Mouse (Mus musculus): ENCODE data around the gene Fxyd1. TPM values are rescaled to one million over a fixed set of nuclear protein-coding genes. Genes with fewer than 3 reads are reported as not detected.

Gene Fxyd1
- polyA plus RNA-seq, 1 experiment from 2014 or later, result 167 TPM

GRCm38 (mm10) chr7:31041662-31042315 is 15.2 kb downstream of the Fxyd1 start:
- DNase-seq (ENCODE audit: low spot score), result no peak
- Histone ChIP-seq H3K4me1 (peaks cover 14% of the 10 kb centered on the region), H3K27ac (peak overlapping the region; percentile 73), H3K4me3 (peak overlapping the region; percentile 53), H3K27me3 (ENCODE audit: insufficient read depth, poor library complexity, severe bottlenecking) (peaks cover 59% of the 10 kb centered on the region), H3K36me3 (no peaks in the 10 kb centered on the region), H3K9me3 (no peaks in the 10 kb centered on the region)
- 6% methylated on average over 28 of the region's 28 CpGs for WGBS

GRCm38 (mm10) chr7:31041023-31041407 is 16.0 kb downstream of the Fxyd1 start:
- H3K9me3 ChIP-seq, result no peaks in the 10 kb centered on the region
- H3K27me3 ChIP-seq (ENCODE audit: insufficient read depth, poor library complexity, severe bottlenecking), result peaks cover 58% of the 10 kb centered on the region
- peak overlapping the region; percentile 53; the same call in 1 of the 2 replicates for H3K4me3 ChIP-seq
- H3K36me3 ChIP-seq, result no peaks in the 10 kb centered on the region
- 31% methylated on average over 8 of the region's 8 CpGs for WGBS
- H3K27ac ChIP-seq, result no peak overlapping the region
- DNase-seq (ENCODE audit: low spot score), result no peak
- peaks cover 14% of the 10 kb centered on the region for H3K4me1 ChIP-seq

- 74% methylated on average over 12 of the region's 12 CpGs for WGBS
- no peak overlapping the region for H3K4me3 ChIP-seq
- no peaks in the 10 kb centered on the region for H3K36me3 ChIP-seq
- DNase-seq (ENCODE audit: low spot score), result no peak
- no peaks in the 10 kb centered on the region for H3K9me3 ChIP-seq
- H3K27me3 ChIP-seq (ENCODE audit: insufficient read depth, poor library complexity, severe bottlenecking), result peaks cover 56% of the 10 kb centered on the region
- no peak overlapping the region for H3K27ac ChIP-seq
- H3K4me1 ChIP-seq, result peaks cover 14% of the 10 kb centered on the region
These were observed 16.5 kb downstream of the Fxyd1 start for GRCm38 (mm10) chr7:31040281-31041022.

- Histone ChIP-seq H3K9me3 (no peaks in the 10 kb centered on the region), H3K4me3 (no peak overlapping the region)
- WGBS, result 78% methylated on average over 4 of the region's 4 CpGs
These were observed 18.0 kb downstream of the Fxyd1 start for GRCm38 (mm10) chr7:31039011-31039410.

GRCm38 (mm10) chr7:31037675-31038074 is 19.3 kb downstream of the Fxyd1 start:
- Histone ChIP-seq H3K4me1 (peaks cover 12% of the 10 kb centered on the region), H3K9me3 (no peaks in the 10 kb centered on the region), H3K4me3 (no peak overlapping the region), H3K27me3 (ENCODE audit: insufficient read depth, poor library complexity, severe bottlenecking) (peaks cover 28% of the 10 kb centered on the region), H3K27ac (no peak overlapping the region), H3K36me3 (no peaks in the 10 kb centered on the region)
- DNase-seq (ENCODE audit: low spot score), result no peak
- WGBS, result 80% methylated on average over 2 of the region's 2 CpGs

More at GRCm38 (mm10) chr7:31039011-31039410, 18.0 kb downstream of the Fxyd1 start:
- Histone ChIP-seq H3K36me3 (no peaks in the 10 kb centered on the region), H3K27ac (no peak overlapping the region), H3K27me3 (ENCODE audit: insufficient read depth, poor library complexity, severe bottlenecking) (peaks cover 42% of the 10 kb centered on the region), H3K4me1 (peaks cover 14% of the 10 kb centered on the region)
- DNase-seq (ENCODE audit: low spot score), result no peak

- no peak overlapping the region for H3K27ac ChIP-seq
- DNase-seq (ENCODE audit: low spot score), result no peak
- WGBS, result 83% methylated on average over 7 of the region's 7 CpGs
- H3K4me3 ChIP-seq, result no peak overlapping the region
- H3K9me3 ChIP-seq, result no peaks in the 10 kb centered on the region
- peaks cover 21% of the 10 kb centered on the region for H3K27me3 ChIP-seq (ENCODE audit: insufficient read depth, poor library complexity, severe bottlenecking)
- H3K36me3 ChIP-seq, result no peaks in the 10 kb centered on the region
- peaks cover 5% of the 10 kb centered on the region for H3K4me1 ChIP-seq
These were observed 20.1 kb downstream of the Fxyd1 start for GRCm38 (mm10) chr7:31036917-31037316.

- H3K36me3 ChIP-seq, result no peaks in the 10 kb centered on the region
- DNase-seq (ENCODE audit: low spot score), result no peak
- WGBS, result 63% methylated on average over 11 of the region's 11 CpGs
- no peak overlapping the region for H3K4me3 ChIP-seq
- H3K27ac ChIP-seq, result no peak overlapping the region
- H3K27me3 ChIP-seq (ENCODE audit: insufficient read depth, poor library complexity, severe bottlenecking), result peaks cover 4% of the 10 kb centered on the region
- no peaks in the 10 kb centered on the region for H3K4me1 ChIP-seq
- no peaks in the 10 kb centered on the region for H3K9me3 ChIP-seq
These were observed 21.7 kb downstream of the Fxyd1 start for GRCm38 (mm10) chr7:31035291-31035690.

- Histone ChIP-seq H3K4me1 (no peaks in the 10 kb centered on the region), H3K27ac (no peak overlapping the region), H3K27me3 (ENCODE audit: insufficient read depth, poor library complexity, severe bottlenecking) (no peaks in the 10 kb centered on the region; the same call in 1 of the 2 replicates), H3K4me3 (no peak overlapping the region), H3K9me3 (no peaks in the 10 kb centered on the region), H3K36me3 (no peaks in the 10 kb centered on the region)
- WGBS, result 66% methylated on average over 11 of the region's 11 CpGs
- DNase-seq (ENCODE audit: low spot score), result no peak
These were observed 22.2 kb downstream of the Fxyd1 start for GRCm38 (mm10) chr7:31034789-31035188.

GRCm38 (mm10) chr7:31033409-31034165 is 23.4 kb downstream of the Fxyd1 start:
- WGBS, result 53% methylated on average over 9 of the region's 9 CpGs
- H3K4me1 ChIP-seq, result no peaks in the 10 kb centered on the region
- no peaks in the 10 kb centered on the region for H3K9me3 ChIP-seq
- DNase-seq (ENCODE audit: low spot score), result no peak
- no peak overlapping the region for H3K27ac ChIP-seq
- H3K4me3 ChIP-seq, result no peak overlapping the region
- H3K36me3 ChIP-seq, result no peaks in the 10 kb centered on the region
- no peaks in the 10 kb centered on the region for H3K27me3 ChIP-seq (ENCODE audit: insufficient read depth, poor library complexity, severe bottlenecking)

- Histone ChIP-seq H3K4me3 (no peak overlapping the region), H3K27ac (no peak overlapping the region), H3K36me3 (no peaks in the 10 kb centered on the region), H3K27me3 (ENCODE audit: insufficient read depth, poor library complexity, severe bottlenecking) (no peaks in the 10 kb centered on the region), H3K9me3 (no peaks in the 10 kb centered on the region), H3K4me1 (no peaks in the 10 kb centered on the region)
- DNase-seq (ENCODE audit: low spot score), result no peak
- 74% methylated on average over 7 of the region's 7 CpGs for WGBS
These were observed 25.3 kb downstream of the Fxyd1 start for GRCm38 (mm10) chr7:31031731-31032130.

GRCm38 (mm10) chr7:31030717-31031116 is 26.3 kb downstream of the Fxyd1 start:
- WGBS, result 46% methylated on average over 2 of the region's 2 CpGs
- H3K4me3 ChIP-seq, result no peak overlapping the region
- H3K9me3 ChIP-seq, result no peaks in the 10 kb centered on the region

GRCm38 (mm10) chr7:31028609-31029008 is 28.4 kb downstream of the Fxyd1 start:
- no peak overlapping the region for H3K27ac ChIP-seq
- H3K9me3 ChIP-seq, result no peaks in the 10 kb centered on the region
- H3K4me1 ChIP-seq, result no peaks in the 10 kb centered on the region
- WGBS, result 70% methylated on average over 8 of the region's 8 CpGs
- H3K36me3 ChIP-seq, result no peaks in the 10 kb centered on the region
- H3K4me3 ChIP-seq, result no peak overlapping the region
- no peaks in the 10 kb centered on the region for H3K27me3 ChIP-seq (ENCODE audit: insufficient read depth, poor library complexity, severe bottlenecking)
- DNase-seq (ENCODE audit: low spot score), result no peak

More at GRCm38 (mm10) chr7:31030717-31031116, 26.3 kb downstream of the Fxyd1 start:
- no peaks in the 10 kb centered on the region for H3K27me3 ChIP-seq (ENCODE audit: insufficient read depth, poor library complexity, severe bottlenecking)
- DNase-seq (ENCODE audit: low spot score), result no peak
- H3K4me1 ChIP-seq, result no peaks in the 10 kb centered on the region
- H3K27ac ChIP-seq, result no peak overlapping the region
- H3K36me3 ChIP-seq, result no peaks in the 10 kb centered on the region
